Mouse (Mus musculus) myocyte (in vitro differentiated cells): ENCODE measurements around the gene Trim16. TPM values are rescaled to one million over a fixed set of nuclear protein-coding genes. Genes with fewer than 3 reads are reported as not detected.

ENCODE experiments used
- H3K27me3 ChIP-seq: one replicate; pipeline ENCODE4 v1.6.1; 2011; ENCODE audit not compliant: control insufficient read depth, insufficient read depth, insufficient read length
- H3K36me3 ChIP-seq: one replicate; pipeline ENCODE4 v1.6.1; 2011; ENCODE audit not compliant: control insufficient read depth, insufficient read depth
- H3K4me2 ChIP-seq: one replicate; pipeline ENCODE4 v1.6.1; 2011; ENCODE audit warnings: low read depth, control low read depth
- H3K4me3 ChIP-seq: one replicate; pipeline ENCODE4 v1.5.1; 2011; ENCODE audit warnings: mild to moderate bottlenecking, control low read depth, moderate library complexity
- H3K79me2 ChIP-seq: one replicate; pipeline ENCODE4 v1.6.1; 2011; ENCODE audit not compliant: control insufficient read depth, insufficient read depth
- H3ac ChIP-seq: one replicate; pipeline ENCODE4 v1.6.1; 2011; ENCODE audit not compliant: control insufficient read depth, insufficient read length
- CEBPB ChIP-seq: IDR thresholded peaks from 2 replicates; pipeline ENCODE4 v1.6.1; 2011; ENCODE audit warnings: mild to moderate bottlenecking, moderate library complexity; ENCODE audit not compliant: poor library complexity, insufficient read depth, severe bottlenecking
- E2F4 ChIP-seq: IDR thresholded peaks from one replicate; pipeline ENCODE4 v1.6.1; 2011; ENCODE audit warnings: mild to moderate bottlenecking, control low read depth, moderate library complexity; ENCODE audit not compliant: insufficient read depth
- MAX ChIP-seq: IDR thresholded peaks from one replicate; pipeline ENCODE4 v1.6.1; 2011; ENCODE audit warnings: low read depth, mild to moderate bottlenecking, control low read depth
- MYOD1 ChIP-seq, 3 experiments: IDR thresholded peaks; one replicate each; pipeline ENCODE4 v1.6.1; 2011; ENCODE audit warnings: control low read depth in 2 of 3, low read depth in 2 of 3, mild to moderate bottlenecking in 2 of 3, moderate library complexity in 1 of 3; ENCODE audit not compliant: insufficient read length in 2 of 3, control insufficient read depth in 1 of 3
- MYOG ChIP-seq, 3 experiments: IDR thresholded peaks; one replicate each; pipeline ENCODE4 v1.6.1; 2011; ENCODE audit warnings: control low read depth in 2 of 3, low read depth in 2 of 3, mild to moderate bottlenecking in 2 of 3; ENCODE audit not compliant: insufficient read length in 2 of 3, control insufficient read depth in 1 of 3, insufficient read depth in 1 of 3
- POLR2A ChIP-seq: IDR thresholded peaks from one replicate; pipeline ENCODE4 v1.6.1; 2011; ENCODE audit warnings: low read depth, mild to moderate bottlenecking, control low read depth, moderate library complexity; ENCODE audit not compliant: insufficient read length
- POLR2AphosphoS2 ChIP-seq: IDR thresholded peaks from one replicate; pipeline ENCODE4 v1.6.1; 2011; ENCODE audit warnings: low read depth, control low read depth; ENCODE audit not compliant: insufficient read length
- REST ChIP-seq: IDR thresholded peaks from one replicate; pipeline ENCODE4 v1.6.1; 2011; ENCODE audit warnings: mild to moderate bottlenecking, control low read depth, moderate library complexity; ENCODE audit not compliant: insufficient read depth, insufficient read length
- SRF ChIP-seq: IDR thresholded peaks from one replicate; pipeline ENCODE4 v1.6.1; 2011; ENCODE audit warnings: low read depth; ENCODE audit not compliant: control insufficient read depth, insufficient read length
- TCF12 ChIP-seq: IDR thresholded peaks from one replicate; pipeline ENCODE4 v1.6.1; 2011; ENCODE audit warnings: mild to moderate bottlenecking, control low read depth; ENCODE audit not compliant: poor library complexity, insufficient read depth, severe bottlenecking
- TCF3 ChIP-seq: IDR thresholded peaks from one replicate; pipeline ENCODE4 v1.6.1; 2011; ENCODE audit warnings: low read depth, control low read depth; ENCODE audit not compliant: insufficient read length
- USF1 ChIP-seq: IDR thresholded peaks from one replicate; pipeline ENCODE4 v1.6.1; 2011; ENCODE audit warnings: low read depth, mild to moderate bottlenecking, control low read depth, moderate library complexity
- polyA plus RNA-seq: library from polyadenylated mRNA; unstranded; fragments of >200 nt; fragmentation: generic; extraction: Trizol; gene quantifications from one replicate; pipeline ENCODE4 v1.2.1, GENCODE M21; 2012; ENCODE audit warnings: missing spikeins

Gene Trim16
- polyA plus RNA-seq, 1 experiment = 16.9 TPM

GRCm38 (mm10) chr11:62879220-62880048 lies 59.4 kb downstream of the Trim16 start, which contains the start of gene Tvp23b:
Gene Tvp23b (plus strand): TSS chr11:62879455.
- Histone ChIP-seq H3K36me3 (peaks cover 5% of the 10 kb centered on the region), H3K4me3 (peak within 1 kb of the TSS; percentile 67), H3K27me3 (no peaks in the 10 kb centered on the region)

GRCm38 (mm10) chr11:62883407-62883806 lies 63.4 kb downstream of the Trim16 start:
- TF ChIP-seq USF1 (no peak), TCF3 (no peak), TCF12 (no peak), POLR2AphosphoS2 (no peak), POLR2A (no peak), REST (no peak), SRF (no peak), MAX (no peak), CEBPB (no peak), MYOD1 (IDR thresholded peaks at IDR 0.05; ENCODE audit: control insufficient read depth in 1 of 3, insufficient read length in 2 of 3, low read depth in 2 of 3) (no peak)
- peaks cover 15% of the 10 kb centered on the region for H3K36me3 ChIP-seq
- H3K27me3 ChIP-seq = no peaks in the 10 kb centered on the region
- no peak overlapping the region for H3ac ChIP-seq
- H3K4me2 ChIP-seq = no peak overlapping the region
- H3K79me2 ChIP-seq = peaks cover 17% of the 10 kb centered on the region
- H3K4me3 ChIP-seq = no peak overlapping the region

More at GRCm38 (mm10) chr11:62879220-62880048, 59.4 kb downstream of the Trim16 start, which contains the start of gene Tvp23b:
- peaks cover 17% of the 10 kb centered on the region for H3K79me2 ChIP-seq
- H3ac ChIP-seq = peak within 1 kb of the TSS; percentile 88
- TF ChIP-seq MYOD1 (IDR thresholded peaks at IDR 0.05; ENCODE audit: control insufficient read depth in 1 of 3, insufficient read length in 2 of 3, low read depth in 2 of 3) (no peak), POLR2AphosphoS2 (peak; percentile 81), TCF12 (no peak), E2F4 (no peak), MAX (no peak), MYOG (IDR thresholded peaks at IDR 0.05; ENCODE audit: control insufficient read depth in 1 of 3, insufficient read depth in 1 of 3, insufficient read length in 2 of 3, low read depth in 2 of 3) (no peak), TCF3 (no peak), USF1 (no peak), SRF (no peak), CEBPB (no peak), POLR2A (peak; percentile 85), REST (no peak)
- H3K4me2 ChIP-seq = peak within 1 kb of the TSS; percentile 85

GRCm38 (mm10) chr11:62885323-62885722 lies 65.3 kb downstream of the Trim16 start:
- no peaks in the 10 kb centered on the region for H3K27me3 ChIP-seq
- no peak overlapping the region for H3ac ChIP-seq
- peaks cover 9% of the 10 kb centered on the region for H3K79me2 ChIP-seq
- no peak overlapping the region for H3K4me2 ChIP-seq
- no peak overlapping the region for H3K4me3 ChIP-seq
- peaks cover 21% of the 10 kb centered on the region for H3K36me3 ChIP-seq
- TF ChIP-seq TCF12 (no peak), REST (no peak), MYOD1 (IDR thresholded peaks at IDR 0.05; ENCODE audit: control insufficient read depth in 1 of 3, insufficient read length in 2 of 3, low read depth in 2 of 3) (no peak), CEBPB (no peak), USF1 (no peak), SRF (no peak), MYOG (IDR thresholded peaks at IDR 0.05; ENCODE audit: control insufficient read depth in 1 of 3, insufficient read depth in 1 of 3, insufficient read length in 2 of 3, low read depth in 2 of 3) (no peak), E2F4 (no peak), POLR2AphosphoS2 (no peak), MAX (no peak), TCF3 (no peak)

GRCm38 (mm10) chr11:62890796-62891195 lies 70.8 kb downstream of the Trim16 start:
- H3K36me3 ChIP-seq = peaks cover 31% of the 10 kb centered on the region
- TF ChIP-seq MYOD1 (IDR thresholded peaks at IDR 0.05; ENCODE audit: control insufficient read depth in 1 of 3, insufficient read length in 2 of 3, low read depth in 2 of 3) (no peak), REST (no peak), CEBPB (no peak), TCF12 (no peak), E2F4 (no peak), USF1 (no peak), MYOG (IDR thresholded peaks at IDR 0.05; ENCODE audit: control insufficient read depth in 1 of 3, insufficient read depth in 1 of 3, insufficient read length in 2 of 3, low read depth in 2 of 3) (no peak), POLR2AphosphoS2 (no peak), POLR2A (no peak), TCF3 (no peak), SRF (no peak), MAX (no peak)
- no peak overlapping the region for H3K4me2 ChIP-seq
- H3K4me3 ChIP-seq = no peak overlapping the region
- no peaks in the 10 kb centered on the region for H3K79me2 ChIP-seq
- no peak overlapping the region for H3ac ChIP-seq
- H3K27me3 ChIP-seq = no peaks in the 10 kb centered on the region
